Mouse (Mus musculus): ENCODE measurements around the gene Fam189b.

GRCm38 (mm10) chr3:89221167-89221566, 38.2 kb downstream of the Fam189b start:
- TF ChIP-seq POLR2A (IDR thresholded peaks at IDR 0.05; ENCODE audit: insufficient read depth, low read depth, low read length) (no peak), CTCF (IDR thresholded peaks at IDR 0.05) (no peak)
